Mouse (Mus musculus) WW6 (cell line): ENCODE data around the gene Cfh.
"Not testable (repeated sequence)": the region's sequence is repeated elsewhere in the genome, so short reads cannot be mapped to it uniquely, and the experiment has no call there.

Source experiments
- DNase-seq: peaks from one replicate; pipeline ENCODE4 v3.0.0-alpha.2; 2013; ENCODE audit warnings: low read depth, low spot score

Gene Cfh

GRCm38 (mm10) chr1:140183664-140184063 is at the start of gene Cfh:
Gene Cfh, minus strand, starts transcription at chr1:140183764.
- DNase-seq, result not testable (repeated sequence)

GRCm38 (mm10) chr1:140226673-140227072 is 43.1 kb upstream of the Cfh start:
- no peak for DNase-seq

- no peak for DNase-seq
Measured at GRCm38 (mm10) chr1:140225221-140225620, 41.7 kb upstream of the Cfh start.

- DNase-seq, result peak; percentile 29
Measured at GRCm38 (mm10) chr1:140205329-140205728, 21.8 kb upstream of the Cfh start.

GRCm38 (mm10) chr1:140188500-140188899 is 4.9 kb upstream of the Cfh start:
- not testable (repeated sequence) for DNase-seq

- DNase-seq, result no peak
Measured at GRCm38 (mm10) chr1:140183208-140183607, 356 bp downstream of the Cfh start.

GRCm38 (mm10) chr1:140180125-140180524 is 3.4 kb downstream of the Cfh start:
- DNase-seq, result no peak

GRCm38 (mm10) chr1:140175442-140175841 is 8.1 kb downstream of the Cfh start:
- no peak for DNase-seq

GRCm38 (mm10) chr1:140171581-140172154 is 11.9 kb downstream of the Cfh start:
- DNase-seq, result no peak

GRCm38 (mm10) chr1:140158970-140159369 is 24.6 kb downstream of the Cfh start:
- no peak for DNase-seq

- no peak for DNase-seq
Measured at GRCm38 (mm10) chr1:140069471-140069870, 114.1 kb downstream of the Cfh start.
